Mouse (Mus musculus) liver, adult 2 months (tissue): ENCODE data around the gene Hp1bp3. TPM values are rescaled to one million over a fixed set of nuclear protein-coding genes. Genes with fewer than 3 reads are reported as not detected.

Experiments
- DNase-seq: peaks from one replicate; pipeline ENCODE4 v3.0.0-alpha.2; 2011; ENCODE audit warnings: low read depth, low spot score; ENCODE audit errors: extremely low read depth
- H3K27ac ChIP-seq: fragments of 200-500 bp; replicated peaks from 2 replicates; pipeline ENCODE4 v1.5.1; 2012; ENCODE audit warnings: low read depth, mild to moderate bottlenecking, control low read depth, inconsistent platforms, low read length; ENCODE audit not compliant: insufficient read depth
- H3K27me3 ChIP-seq: fragments of 200-500 bp; 2 replicates; pipeline ENCODE4 v1.6.1; 2012; ENCODE audit warnings: mild to moderate bottlenecking, moderate library complexity, low read length, inconsistent platforms; ENCODE audit not compliant: control insufficient read depth, insufficient read depth
- H3K36me3 ChIP-seq: fragments of 200-500 bp; 2 replicates; pipeline ENCODE4 v1.6.1; 2012; ENCODE audit warnings: low read length, inconsistent platforms; ENCODE audit not compliant: control insufficient read depth, insufficient read depth
- H3K4me1 ChIP-seq: fragments of 200-500 bp; 2 replicates; pipeline ENCODE4 v1.6.1; 2011; ENCODE audit warnings: low read length; ENCODE audit not compliant: control insufficient read depth, insufficient read depth
- H3K4me3 ChIP-seq: fragments of 200-500 bp; 2 replicates; pipeline ENCODE4 v1.5.1; 2011; ENCODE audit warnings: low read depth, mild to moderate bottlenecking, control low read depth, low read length, moderate library complexity; ENCODE audit not compliant: insufficient read depth
- H3K79me2 ChIP-seq: fragments of 200-500 bp; 2 replicates; pipeline ENCODE4 v1.6.1; 2012; ENCODE audit warnings: inconsistent platforms, mild to moderate bottlenecking, low read length, moderate library complexity; ENCODE audit not compliant: control insufficient read depth, insufficient read depth
- H3K9ac ChIP-seq: fragments of 200-500 bp; 2 replicates; pipeline ENCODE4 v1.6.1; 2012; ENCODE audit warnings: low read depth, mild to moderate bottlenecking, control low read depth, inconsistent platforms, low read length
- CTCF ChIP-seq: fragments of 200-500 bp; IDR thresholded peaks from 2 replicates; pipeline ENCODE4 v1.5.1; 2011; ENCODE audit warnings: low read depth, low read length, control low read depth
- POLR2A ChIP-seq: fragments of 200-500 bp; IDR thresholded peaks from 2 replicates; pipeline ENCODE4 v1.6.1; 2011; ENCODE audit warnings: low read length, control low read depth; ENCODE audit not compliant: insufficient read depth; ENCODE audit errors: extremely low read depth
- WGBS: fragments of 180-500 bp; shearing (Covaris S2); methylation state at CpG from one replicate; pipeline ENCODE4 v1.1.7; 2018; 5-methylcytosine and 5-hydroxymethylcytosine counted together
- polyA plus RNA-seq: library from polyadenylated mRNA; depleted of rRNA; stranded (reverse); fragments of >200 nt; gene quantifications from 2 replicates; pipeline ENCODE4 v1.2.3, GENCODE M21; 2012
- total RNA-seq: library from RNA; depleted of rRNA; stranded (reverse); fragments of >200 nt; gene quantifications from 2 replicates; pipeline ENCODE4 v1.2.3, GENCODE M21; 2014

Gene Hp1bp3
- total and polyA plus RNA-seq, 2 experiments, result 32.6 to 43.7 TPM

DNA sequence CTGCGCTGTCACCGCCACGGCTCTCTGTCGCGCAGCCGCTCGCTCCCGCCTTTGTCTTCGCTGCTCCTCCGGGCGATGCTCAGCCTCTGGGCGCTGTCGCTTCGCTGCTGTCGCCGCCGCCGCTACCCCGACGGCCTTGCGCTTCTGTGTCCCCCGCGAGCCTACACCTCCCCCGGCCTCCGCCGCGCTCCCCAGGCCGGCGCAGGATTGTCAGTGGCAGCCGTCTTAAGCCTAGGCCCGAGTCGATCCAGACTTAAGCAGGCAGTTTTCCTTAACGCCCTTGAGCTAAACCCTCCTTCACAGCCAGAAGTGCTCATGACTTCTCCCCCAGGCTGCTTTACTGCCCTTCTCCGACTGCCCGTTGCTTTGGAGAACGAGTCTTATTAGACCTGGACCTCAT, 1.3 kb downstream of the Hp1bp3 start:
- TF ChIP-seq POLR2A, result no peak
- no peak for TF ChIP-seq CTCF
- under 1% methylated on average over 34 of the region's 36 CpGs for WGBS
- H3K4me1 ChIP-seq, result peaks cover 23% of the 10 kb centered on the region
- peak; percentile 34 for DNase-seq
- peaks cover 20% of the 10 kb centered on the region for H3K79me2 ChIP-seq
- H3K9ac ChIP-seq, result peak overlapping the region; percentile 100
- H3K36me3 ChIP-seq, result peaks cover 7% of the 10 kb centered on the region
- H3K27ac ChIP-seq, result peak overlapping the region; percentile 93
- peak overlapping the region; percentile 97 for H3K4me3 ChIP-seq
- no peaks in the 10 kb centered on the region for H3K27me3 ChIP-seq

DNA sequence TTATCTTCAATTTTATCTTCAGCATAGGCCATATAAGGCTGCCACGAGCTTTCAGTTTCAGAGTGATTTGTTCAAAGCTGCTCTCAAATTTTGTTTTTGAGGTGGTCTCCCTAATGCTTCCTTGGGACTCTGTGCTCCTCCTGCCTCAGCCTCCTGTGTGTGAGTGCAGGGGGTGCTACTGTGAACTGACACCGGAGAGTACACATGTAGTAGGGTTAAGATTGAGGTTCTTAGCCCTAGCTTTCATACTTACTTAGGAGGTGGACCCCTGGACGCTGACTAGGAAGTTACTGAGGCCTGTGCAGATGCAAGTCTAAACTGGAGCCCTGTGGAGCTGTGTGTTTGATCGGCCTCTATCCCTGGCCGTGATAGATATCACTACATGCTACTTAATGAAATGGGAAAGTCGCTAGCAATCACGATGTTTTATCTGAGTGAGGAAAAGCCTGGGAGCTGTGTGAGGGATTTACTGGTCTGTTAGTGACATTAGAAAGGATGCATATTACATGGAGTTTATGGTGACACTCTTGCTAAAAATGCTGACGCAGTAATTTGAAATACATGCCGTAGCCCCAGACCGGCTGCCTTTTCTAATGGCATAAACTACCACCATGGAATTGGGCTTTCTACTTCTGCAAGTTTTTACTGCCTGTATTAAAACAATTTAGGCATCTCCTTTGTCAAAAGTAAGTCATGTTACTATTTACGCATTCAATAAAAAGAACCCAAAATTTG, 2.0 kb downstream of the Hp1bp3 start:
- H3K27ac ChIP-seq, result peak overlapping the region; percentile 9
- peaks cover 13% of the 10 kb centered on the region for H3K36me3 ChIP-seq
- peak overlapping the region; percentile 55 for H3K9ac ChIP-seq
- H3K4me1 ChIP-seq, result peaks cover 23% of the 10 kb centered on the region
- 19% methylated on average over 11 of the region's 11 CpGs for WGBS
- H3K79me2 ChIP-seq, result peaks cover 20% of the 10 kb centered on the region
- H3K27me3 ChIP-seq, result no peaks in the 10 kb centered on the region
- DNase-seq, result no peak
- TF ChIP-seq POLR2A (no peak), CTCF (no peak)
- peak overlapping the region; percentile 97 for H3K4me3 ChIP-seq

DNA sequence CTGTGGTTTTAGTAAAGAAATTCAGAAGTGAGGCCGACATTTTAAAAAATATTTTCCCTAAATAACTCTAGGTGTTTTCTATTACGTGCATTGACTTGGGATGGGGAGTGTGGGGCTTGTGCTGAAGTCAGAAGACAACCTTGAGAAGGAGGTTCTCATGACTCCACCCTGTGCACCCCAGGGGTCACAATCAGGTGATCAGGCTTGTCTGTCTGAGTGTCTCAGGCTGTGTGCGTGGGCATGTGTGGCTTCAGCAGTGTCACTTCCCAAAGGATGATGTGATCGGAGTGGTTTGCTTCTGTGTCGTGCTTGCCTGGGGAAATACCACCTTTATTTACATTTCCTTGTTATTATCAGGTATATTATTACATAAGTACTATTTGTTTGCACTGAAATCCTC, 3.2 kb downstream of the Hp1bp3 start:
- peak; percentile 44 for DNase-seq
- H3K4me1 ChIP-seq, result peaks cover 23% of the 10 kb centered on the region
- H3K36me3 ChIP-seq, result peaks cover 25% of the 10 kb centered on the region
- H3K79me2 ChIP-seq, result peaks cover 20% of the 10 kb centered on the region
- 39% methylated on average over 5 of the region's 5 CpGs for WGBS
- H3K4me3 ChIP-seq, result no peak overlapping the region
- H3K27ac ChIP-seq, result no peak overlapping the region
- H3K27me3 ChIP-seq, result no peaks in the 10 kb centered on the region
- 0 out of 2 replicates have a peak overlapping the region, but pooled peaks have one; percentile 1 for H3K9ac ChIP-seq
- TF ChIP-seq CTCF (no peak), POLR2A (no peak)

DNA sequence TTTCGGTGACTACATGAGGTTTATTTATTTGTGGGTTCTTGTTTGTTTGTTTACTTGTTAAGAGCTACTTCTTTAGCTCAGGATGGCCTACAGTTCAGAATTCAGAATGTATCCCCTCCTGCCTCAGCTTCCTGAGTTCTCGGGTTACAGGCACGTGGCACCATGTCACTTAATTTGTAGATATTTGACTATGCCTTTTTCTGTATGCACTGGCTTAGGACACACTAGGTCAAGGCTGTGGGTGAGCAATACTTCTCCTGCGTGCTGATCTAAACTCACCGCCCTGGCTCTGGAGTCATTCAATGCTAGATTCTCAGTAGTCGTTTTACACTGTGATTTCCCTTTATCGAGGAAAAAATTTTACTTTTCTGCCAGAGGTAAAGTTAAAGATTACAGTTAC, 4.7 kb downstream of the Hp1bp3 start:
- Histone ChIP-seq H3K27ac (no peak overlapping the region), H3K79me2 (peaks cover 20% of the 10 kb centered on the region), H3K9ac (no peak overlapping the region), H3K4me1 (peaks cover 21% of the 10 kb centered on the region), H3K36me3 (peaks cover 34% of the 10 kb centered on the region), H3K27me3 (no peaks in the 10 kb centered on the region), H3K4me3 (no peak overlapping the region)
- 21% methylated on average over 7 of the region's 7 CpGs for WGBS
- peak; percentile 52 for DNase-seq
- no peak for TF ChIP-seq POLR2A
- TF ChIP-seq CTCF, result no peak

DNA sequence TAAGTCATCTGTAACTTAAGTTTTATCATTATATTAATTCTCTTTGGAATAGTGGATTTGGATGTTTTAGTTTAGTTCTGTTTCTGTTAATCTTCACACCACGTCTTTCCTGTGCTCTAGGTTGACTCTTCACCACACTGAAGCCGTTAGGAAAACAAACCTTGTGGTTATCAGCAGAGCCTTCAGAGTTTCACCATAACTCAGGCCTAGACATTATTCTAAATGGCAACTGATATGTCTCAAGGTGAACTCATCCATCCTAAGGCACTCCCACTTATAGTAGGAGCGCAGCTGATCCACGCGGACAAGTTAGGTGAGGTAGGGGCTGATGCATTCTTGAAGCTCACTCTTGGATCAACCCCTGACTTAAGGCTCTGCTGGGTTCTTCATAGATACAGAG, 5.3 kb downstream of the Hp1bp3 start:
- Histone ChIP-seq H3K9ac (no peak overlapping the region), H3K27me3 (no peaks in the 10 kb centered on the region), H3K4me1 (peaks cover 20% of the 10 kb centered on the region), H3K79me2 (peaks cover 20% of the 10 kb centered on the region), H3K4me3 (no peak overlapping the region), H3K27ac (no peak overlapping the region), H3K36me3 (peaks cover 39% of the 10 kb centered on the region)
- 72% methylated on average over 5 of the region's 5 CpGs for WGBS
- no peak for DNase-seq
- TF ChIP-seq CTCF, result no peak
- no peak for TF ChIP-seq POLR2A

DNA sequence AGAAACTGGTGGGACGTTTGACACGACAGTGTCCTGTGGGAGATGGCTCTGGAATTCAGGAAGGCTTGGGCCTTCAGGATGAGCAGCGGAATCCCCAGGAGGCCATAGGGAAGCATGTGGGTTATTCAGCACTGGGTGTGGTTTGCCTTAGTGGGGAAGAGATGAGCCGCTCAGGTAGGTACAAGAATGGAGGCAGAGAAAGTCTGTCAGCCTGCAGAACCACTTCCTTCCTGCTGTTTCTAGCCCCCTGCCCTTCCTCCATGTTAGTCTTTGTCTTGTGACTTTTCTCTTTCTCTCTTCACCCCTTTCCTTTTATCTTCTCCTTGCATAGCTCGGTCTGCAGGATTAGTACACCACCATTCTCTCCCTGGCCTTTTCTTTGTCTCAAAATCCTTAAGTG, 6.3 kb downstream of the Hp1bp3 start:
- H3K79me2 ChIP-seq, result peaks cover 17% of the 10 kb centered on the region
- no peaks in the 10 kb centered on the region for H3K27me3 ChIP-seq
- peaks cover 46% of the 10 kb centered on the region for H3K36me3 ChIP-seq
- H3K4me3 ChIP-seq, result no peak overlapping the region
- no peak overlapping the region for H3K9ac ChIP-seq
- no peak overlapping the region for H3K27ac ChIP-seq
- TF ChIP-seq POLR2A (no peak), CTCF (no peak)
- WGBS, result 88% methylated on average over 5 of the region's 5 CpGs
- DNase-seq, result no peak
- H3K4me1 ChIP-seq, result peaks cover 20% of the 10 kb centered on the region
